Mouse (Mus musculus) limb, embryonic 10.5 days (tissue): ENCODE measurements around the gene Bloc1s5. TPM values are rescaled to one million over a fixed set of nuclear protein-coding genes. Genes with fewer than 3 reads are reported as not detected.

Experiments used
- DNase-seq: peaks from one replicate; pipeline ENCODE4 v3.0.0-alpha.2; 2017; ENCODE audit warnings: low spot score
- H3K27ac ChIP-seq: fragments of 300-500 bp; sonication (generic); 2 replicates; pipeline ENCODE4 v1.5.1; 2016; ENCODE audit warnings: mild to moderate bottlenecking
- H3K27me3 ChIP-seq: fragments of 300-500 bp; sonication (generic); 2 replicates; pipeline ENCODE4 v1.6.1; 2016; ENCODE audit warnings: low read depth, mild to moderate bottlenecking; ENCODE audit not compliant: poor library complexity, severe bottlenecking
- H3K36me3 ChIP-seq: fragments of 300-500 bp; sonication (generic); 2 replicates; pipeline ENCODE4 v1.6.1; 2016; ENCODE audit warnings: mild to moderate bottlenecking, moderate library complexity
- H3K4me1 ChIP-seq: fragments of 300-500 bp; sonication (generic); 2 replicates; pipeline ENCODE4 v1.6.1; 2016
- H3K4me3 ChIP-seq: fragments of 300-500 bp; sonication (generic); 2 replicates; pipeline ENCODE4 v1.5.1; 2016; ENCODE audit warnings: mild to moderate bottlenecking, moderate library complexity
- H3K9me3 ChIP-seq: fragments of 300-500 bp; sonication (generic); replicated peaks from 2 replicates; pipeline ENCODE4 v1.6.1; 2016; ENCODE audit warnings: mild to moderate bottlenecking
- WGBS: fragments of 180-500 bp; shearing (Covaris S2); methylation state at CpG from one replicate; pipeline ENCODE4 v1.1.7; 2016; 5-methylcytosine and 5-hydroxymethylcytosine counted together
- polyA plus RNA-seq: library from polyadenylated mRNA; unstranded; fragments of >200 nt; fragmentation: Nextera tagmentation; extraction: Ambion mirVana; gene quantifications from 2 replicates; pipeline ENCODE4 v1.2.1, GENCODE M21; 2016

Gene Bloc1s5
- polyA plus RNA-seq, 1 experiment from 2014 or later: 23.5 TPM

DNA sequence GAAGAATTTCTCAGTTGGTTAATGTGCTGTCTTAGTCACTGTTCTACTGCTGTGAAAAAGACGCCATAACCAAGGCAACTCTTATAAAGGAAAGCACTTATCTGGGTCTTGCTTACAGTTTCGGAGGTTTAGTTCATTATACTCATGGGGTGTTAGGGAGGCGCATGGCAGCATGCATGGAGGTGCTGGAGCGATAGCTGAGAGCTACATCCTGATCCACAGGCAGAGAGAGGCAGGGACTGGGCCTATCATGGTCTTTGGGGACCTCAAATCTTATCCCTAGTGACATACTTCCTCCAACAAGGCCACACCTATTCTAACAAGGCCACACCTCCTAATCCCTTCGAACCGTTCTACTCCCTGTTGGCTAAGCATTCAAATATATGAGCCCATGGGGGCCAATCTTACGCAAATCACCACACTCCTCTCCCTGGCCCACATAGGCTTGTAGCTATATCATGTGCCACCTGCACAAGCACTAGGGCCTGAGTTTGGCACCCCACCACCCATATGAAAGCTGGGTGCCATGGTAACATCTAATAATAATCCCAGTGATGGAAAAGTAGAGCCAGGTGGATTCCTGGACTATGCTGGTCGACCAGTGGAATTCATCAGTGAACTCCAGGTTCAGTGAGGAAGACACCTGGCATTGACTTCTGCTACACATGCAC lies 91.3 kb downstream of the Bloc1s5 start:
- Histone ChIP-seq H3K36me3 (no peaks in the 10 kb centered on the region), H3K27me3 (no peaks in the 10 kb centered on the region), H3K9me3 (no peaks in the 10 kb centered on the region), H3K4me3 (no peak overlapping the region), H3K27ac (no peak overlapping the region), H3K4me1 (no peaks in the 10 kb centered on the region)
- 93% methylated on average over 8 of the region's 8 CpGs for WGBS
- no peak for DNase-seq

Other genes starting within 250 kb of the Bloc1s5 start
- gene Txndc5, start 106.3 kb downstream of the Bloc1s5 start, polyA plus RNA-seq: 188 TPM in 2 replicates
- 59.0 and 71.6 TPM in 2 replicates for gene Eef1e1, start 23.9 kb upstream of the Bloc1s5 start, polyA plus RNA-seq